Mouse (Mus musculus) spleen, adult 2 months (tissue): Measurements from ENCODE around the gene Grhl1.

Experiments used
- CTCF ChIP-seq: fragments of 200-500 bp; IDR thresholded peaks from 2 replicates; pipeline ENCODE4 v1.5.1; 2011; ENCODE audit warnings: mild to moderate bottlenecking, inconsistent platforms; ENCODE audit not compliant: insufficient read depth, insufficient read length, insufficient replicate concordance; ENCODE audit errors: extremely low read depth
- POLR2A ChIP-seq: fragments of 200-500 bp; IDR thresholded peaks from 2 replicates; pipeline ENCODE4 v1.6.1; 2011; ENCODE audit warnings: low read depth, low read length, inconsistent platforms

- TF ChIP-seq CTCF (peak; percentile 70; the same call in 1 of the 2 replicates), POLR2A (no peak)
Observed at GRCm38 (mm10) chr12:24603266-24603665, 31.2 kb downstream of the Grhl1 start.
